Mouse (Mus musculus) ES-Bruce4 (cell line): Measurements from ENCODE around the gene Pphln1.

ENCODE experiments used
- CTCF ChIP-seq: IDR thresholded peaks from one replicate; pipeline ENCODE4 v1.8.1; 2011; ENCODE audit warnings: low read depth, low read length
- POLR2A ChIP-seq: IDR thresholded peaks from one replicate; pipeline ENCODE4 v1.8.1; 2011; ENCODE audit warnings: low read length; ENCODE audit not compliant: insufficient read depth

GRCm38 (mm10) chr15:93510690-93511336 is 112.7 kb downstream of the Pphln1 start:
- TF ChIP-seq POLR2A (no peak), CTCF (no peak)
